Mouse (Mus musculus) skeletal muscle tissue, adult 2 months (tissue): Measurements from ENCODE around the gene Cd83.

Experiments
- DNase-seq: peaks from one replicate; pipeline ENCODE4 v3.0.0-alpha.2; 2012; ENCODE audit warnings: low read depth, low spot score

Cd83 gene

GRCm38 (mm10) chr13:43784725-43785711 is at the start of gene Cd83:
TSS of gene Cd83 (plus strand) at chr13:43784775.
- DNase-seq = peak; percentile 47

- peak; percentile 71 for DNase-seq
Measured at GRCm38 (mm10) chr13:43739598-43740275, 44.8 kb upstream of the Cd83 start.

- DNase-seq = no peak
Measured at GRCm38 (mm10) chr13:43740276-43740608, 44.3 kb upstream of the Cd83 start.

- no peak for DNase-seq
Measured at GRCm38 (mm10) chr13:43742677-43743076, 41.9 kb upstream of the Cd83 start.

GRCm38 (mm10) chr13:43744259-43744658 is 40.3 kb upstream of the Cd83 start:
- no peak for DNase-seq

GRCm38 (mm10) chr13:43750301-43750700 is 34.3 kb upstream of the Cd83 start:
- no peak for DNase-seq

DNA sequence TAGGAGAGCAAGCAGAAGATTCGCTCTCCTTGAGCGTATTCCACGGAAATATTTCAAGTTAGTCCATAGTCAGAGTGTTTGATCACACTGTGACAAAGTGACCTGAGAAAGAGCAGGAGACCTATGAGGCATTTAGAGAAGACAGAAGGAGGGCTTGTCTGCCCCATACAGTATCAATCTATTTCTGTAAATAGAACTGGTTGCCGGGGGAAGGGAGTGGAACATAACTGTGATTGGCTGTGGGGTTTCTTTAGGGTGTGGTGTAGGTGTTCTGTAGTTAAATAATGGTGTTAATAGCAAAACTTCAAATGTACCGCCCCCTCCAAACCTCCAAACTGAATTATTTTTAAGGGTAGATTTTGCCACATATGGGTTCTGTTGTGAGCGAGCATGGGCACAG is 33.6 kb upstream of the Cd83 start:
- no peak for DNase-seq

DNA sequence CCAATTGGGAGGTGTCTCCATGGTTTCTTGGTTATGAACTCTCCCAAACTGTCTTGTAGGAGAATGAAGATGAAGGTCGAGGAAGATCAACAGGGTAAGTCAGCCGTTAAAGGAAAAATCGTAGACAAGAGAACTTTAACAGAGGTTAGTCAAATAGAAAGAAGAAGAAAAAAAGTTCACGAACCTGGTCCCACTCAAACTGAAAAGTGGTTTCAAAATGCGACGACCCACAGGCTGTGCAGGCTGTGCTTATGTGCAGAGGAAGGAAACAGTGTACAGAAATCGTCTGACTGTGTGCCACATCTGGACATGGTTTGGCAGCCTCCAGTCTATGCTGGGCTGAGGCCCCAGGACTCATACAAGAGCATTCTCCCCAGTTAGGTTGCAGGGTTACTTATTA is 32.2 kb upstream of the Cd83 start:
- DNase-seq = no peak

DNA sequence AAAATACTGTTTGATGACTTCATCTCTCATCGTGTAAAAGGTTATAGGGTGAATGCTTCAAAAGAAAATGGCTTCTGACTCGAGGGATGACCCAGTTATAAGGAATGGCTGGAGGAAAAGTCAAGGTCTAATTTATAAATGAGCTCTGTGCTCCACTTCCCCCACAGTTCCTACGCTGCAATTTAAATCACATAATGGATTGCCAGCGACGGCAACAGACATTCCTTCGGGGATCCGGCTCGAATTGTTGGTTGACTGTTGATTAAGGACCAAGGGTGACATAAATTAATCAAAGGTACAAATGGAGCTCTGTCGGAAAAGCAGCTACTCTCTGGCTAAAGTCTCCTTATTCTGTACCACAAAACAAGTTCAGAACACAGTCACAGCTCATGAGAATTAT is 30.9 kb upstream of the Cd83 start:
- no peak for DNase-seq

GRCm38 (mm10) chr13:43754455-43755128 is 30.0 kb upstream of the Cd83 start:
- DNase-seq = no peak

GRCm38 (mm10) chr13:43755573-43755972 is 29.0 kb upstream of the Cd83 start:
- DNase-seq = no peak

- no peak for DNase-seq
Measured at GRCm38 (mm10) chr13:43761156-43761855, 23.3 kb upstream of the Cd83 start.

- DNase-seq = no peak
Measured at GRCm38 (mm10) chr13:43762901-43763300, 21.7 kb upstream of the Cd83 start.

GRCm38 (mm10) chr13:43763301-43763994 is 21.1 kb upstream of the Cd83 start:
- no peak for DNase-seq

GRCm38 (mm10) chr13:43763995-43764579 is 20.5 kb upstream of the Cd83 start:
- no peak for DNase-seq

DNA sequence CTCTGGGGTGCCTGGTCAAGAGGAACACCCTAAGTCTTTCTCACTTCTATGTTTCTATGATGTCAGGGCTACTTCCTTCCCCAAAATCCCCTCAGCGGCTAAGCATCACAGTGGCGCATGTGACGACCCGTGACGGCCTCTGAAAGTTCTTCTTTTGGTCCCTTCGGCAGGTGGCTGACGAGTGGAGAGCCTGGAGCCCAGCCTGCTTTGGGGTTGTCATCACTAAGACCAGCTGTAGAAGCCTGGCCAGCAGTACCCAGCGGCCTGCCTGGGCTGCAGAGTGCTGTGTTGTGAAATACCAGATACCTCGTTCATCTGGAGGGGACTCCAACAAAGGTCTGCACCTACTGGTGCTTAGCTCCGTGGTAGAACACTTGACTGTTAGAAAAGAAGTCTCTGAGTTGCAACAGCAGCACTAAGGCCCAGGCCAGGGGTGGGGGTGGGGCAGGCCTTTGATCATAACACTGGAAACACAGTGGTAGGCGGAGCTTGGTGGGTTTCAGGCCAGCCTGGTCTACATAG is 19.2 kb upstream of the Cd83 start:
- DNase-seq = peak; percentile 57

DNA sequence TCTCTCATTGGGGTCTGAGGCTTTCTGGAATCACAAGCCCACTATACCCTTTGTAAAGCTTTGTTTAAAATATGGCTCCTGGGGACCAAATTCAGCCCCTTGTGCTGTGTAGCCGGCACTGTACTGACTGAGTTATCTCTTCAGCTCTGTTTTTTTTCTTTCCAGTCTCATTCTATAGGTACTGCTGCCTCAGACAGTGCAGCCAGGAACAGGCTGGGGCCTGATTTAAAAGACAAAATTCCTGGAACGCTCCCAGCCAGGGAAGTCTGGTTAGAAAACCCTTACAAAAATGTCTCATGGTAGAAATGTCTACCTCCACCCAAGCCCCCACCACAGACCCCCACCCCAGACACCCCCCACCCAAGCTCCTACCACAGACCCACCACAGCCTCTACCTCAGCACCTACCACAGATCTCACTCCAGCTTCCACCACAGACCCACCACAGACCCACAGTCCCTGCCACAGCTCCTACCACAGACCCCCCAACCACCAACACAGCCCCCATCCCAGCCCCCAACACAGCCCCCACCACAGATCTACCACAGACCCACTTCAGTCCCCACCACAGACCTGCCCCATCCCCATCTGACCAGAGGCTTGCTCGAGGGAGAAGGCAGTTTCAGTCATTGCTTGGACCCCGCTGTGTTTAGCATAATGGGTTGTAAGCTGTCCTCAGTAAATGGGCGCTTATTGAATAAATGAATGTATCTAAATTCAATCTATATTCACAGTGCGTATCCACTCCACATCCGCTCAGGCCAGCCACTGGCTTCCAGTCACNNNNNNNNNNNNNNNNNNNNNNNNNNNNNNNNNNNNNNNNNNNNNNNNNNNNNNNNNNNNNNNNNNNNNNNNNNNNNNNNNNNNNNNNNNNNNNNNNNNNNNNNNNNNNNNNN is 17.5 kb upstream of the Cd83 start:
- no peak for DNase-seq

DNA sequence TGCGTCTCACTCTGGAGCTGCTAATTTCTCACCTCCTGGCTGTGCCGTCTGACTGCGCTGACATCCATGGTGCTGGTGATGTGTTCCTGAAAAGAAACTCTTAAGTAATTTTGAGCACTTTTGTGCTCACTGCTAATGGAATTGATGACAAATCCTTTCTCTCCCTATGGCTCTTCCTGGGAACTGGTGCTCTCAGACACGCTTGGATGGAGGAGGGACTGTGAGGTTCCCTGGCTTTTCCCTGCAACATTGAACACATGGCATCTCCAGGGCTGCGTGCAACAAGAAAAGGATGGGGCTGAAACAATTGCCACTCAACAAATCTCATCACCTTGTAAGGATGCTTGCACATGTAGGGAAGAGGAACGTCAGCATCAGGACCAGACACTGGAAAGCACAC is 11.6 kb upstream of the Cd83 start:
- DNase-seq = no peak

- DNase-seq = no peak
Measured at GRCm38 (mm10) chr13:43773965-43774566, 10.5 kb upstream of the Cd83 start.
